Mouse (Mus musculus) liver, embryonic 16.5 days (tissue): ENCODE data around the gene Parva. TPM values are rescaled to one million over a fixed set of nuclear protein-coding genes. Genes with fewer than 3 reads are reported as not detected.

Source experiments
- ATAC-seq: fragments of 200-750 bp; cut with Nextera tagmentation; 2 replicates; pipeline ENCODE4 v1.8.0; 2017; ENCODE audit warnings: low read depth, mild to moderate bottlenecking, moderate number of reproducible peaks, moderate library complexity
- H3K27ac ChIP-seq: fragments of 300-500 bp; sonication (generic); 2 replicates; pipeline ENCODE4 v1.5.1; 2014; ENCODE audit warnings: mild to moderate bottlenecking, low read length
- H3K27me3 ChIP-seq: fragments of 300-500 bp; sonication (generic); 2 replicates; pipeline ENCODE4 v1.6.1; 2014; ENCODE audit warnings: low read depth, low read length, mixed read lengths; ENCODE audit not compliant: control insufficient read depth, insufficient read depth
- H3K36me3 ChIP-seq: fragments of 300-500 bp; sonication (generic); 2 replicates; pipeline ENCODE4 v1.6.1; 2014; ENCODE audit warnings: mild to moderate bottlenecking; ENCODE audit not compliant: control insufficient read depth, insufficient read depth
- H3K4me1 ChIP-seq: fragments of 300-500 bp; sonication (generic); 2 replicates; pipeline ENCODE4 v1.6.1; 2014; ENCODE audit warnings: low read depth, low read length, mixed read lengths; ENCODE audit not compliant: control insufficient read depth
- H3K4me2 ChIP-seq: fragments of 300-500 bp; sonication (generic); 2 replicates; pipeline ENCODE4 v1.6.1; 2014; ENCODE audit warnings: low read depth, low read length, mixed read lengths
- H3K4me3 ChIP-seq: fragments of 300-500 bp; sonication (generic); 2 replicates; pipeline ENCODE4 v1.5.1; 2014; ENCODE audit warnings: low read depth, mild to moderate bottlenecking, low read length
- H3K9ac ChIP-seq: fragments of 300-500 bp; sonication (generic); 2 replicates; pipeline ENCODE4 v1.6.1; 2014; ENCODE audit warnings: low read depth, low read length
- H3K9me3 ChIP-seq: fragments of 300-500 bp; sonication (generic); replicated peaks from 2 replicates; pipeline ENCODE4 v1.6.1; 2016; ENCODE audit warnings: low read length; ENCODE audit not compliant: control insufficient read depth
- WGBS: fragments of 180-500 bp; shearing (Covaris S2); extraction: QIAGEN DNeasy Blood & Tissue Kit; methylation state at CpG from one replicate; pipeline ENCODE4 v1.1.7; 2014; ENCODE audit not compliant: insufficient replicate concordance; 5-methylcytosine and 5-hydroxymethylcytosine counted together
- polyA plus RNA-seq: library from polyadenylated mRNA; unstranded; fragments of >200 nt; fragmentation: Nextera tagmentation; extraction: Ambion mirVana; gene quantifications from 2 replicates; pipeline ENCODE4 v1.2.1, GENCODE M21; 2015

Gene Parva
- polyA plus RNA-seq, 1 experiment from 2014 or later, result 9.2 TPM

DNA sequence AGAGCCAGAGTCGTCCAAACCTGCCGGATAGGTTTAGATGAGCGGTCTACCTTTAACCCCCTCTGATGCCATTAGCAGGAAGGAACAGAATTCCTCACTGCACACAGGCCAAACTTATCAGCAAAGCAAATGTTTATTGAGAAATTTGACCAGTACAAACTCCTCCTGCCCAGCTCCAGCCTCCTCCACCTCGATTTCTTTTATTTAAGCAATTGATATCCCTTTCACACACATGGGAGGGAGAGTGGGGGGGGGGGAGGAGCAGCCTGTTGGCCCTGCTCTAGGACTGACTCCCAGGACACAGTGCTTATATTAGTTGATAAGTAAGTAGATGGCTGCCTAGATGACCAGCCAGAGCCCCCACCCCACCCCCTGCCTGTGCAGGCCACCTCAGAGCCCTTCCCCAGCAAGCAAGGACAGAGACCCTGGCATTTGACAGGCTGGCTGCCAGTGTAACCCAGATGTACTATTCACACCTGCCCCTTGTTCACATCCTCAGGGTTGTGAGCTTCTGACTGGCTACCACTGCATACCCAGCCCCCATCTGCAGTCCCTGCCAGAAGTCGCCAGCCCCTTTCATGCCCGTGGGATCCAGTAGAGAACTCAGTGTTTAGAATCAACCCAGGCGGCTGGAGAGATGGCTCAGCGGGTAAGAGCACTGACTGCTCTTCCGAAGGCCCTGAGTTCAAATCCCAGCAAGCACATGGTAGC lies 71.4 kb downstream of the Parva start:
- no peaks in the 10 kb centered on the region for H3K36me3 ChIP-seq
- H3K4me1 ChIP-seq, result no peaks in the 10 kb centered on the region; the same call in 1 of the 2 replicates
- H3K27ac ChIP-seq, result no peak overlapping the region
- no peak overlapping the region for H3K4me2 ChIP-seq
- H3K27me3 ChIP-seq, result no peaks in the 10 kb centered on the region
- WGBS, result 49% methylated on average over 9 of the region's 9 CpGs
- no peak overlapping the region for H3K4me3 ChIP-seq
- no peak; the same call in 1 of the 2 replicates for ATAC-seq
- no peak overlapping the region for H3K9ac ChIP-seq
- H3K9me3 ChIP-seq, result no peaks in the 10 kb centered on the region

DNA sequence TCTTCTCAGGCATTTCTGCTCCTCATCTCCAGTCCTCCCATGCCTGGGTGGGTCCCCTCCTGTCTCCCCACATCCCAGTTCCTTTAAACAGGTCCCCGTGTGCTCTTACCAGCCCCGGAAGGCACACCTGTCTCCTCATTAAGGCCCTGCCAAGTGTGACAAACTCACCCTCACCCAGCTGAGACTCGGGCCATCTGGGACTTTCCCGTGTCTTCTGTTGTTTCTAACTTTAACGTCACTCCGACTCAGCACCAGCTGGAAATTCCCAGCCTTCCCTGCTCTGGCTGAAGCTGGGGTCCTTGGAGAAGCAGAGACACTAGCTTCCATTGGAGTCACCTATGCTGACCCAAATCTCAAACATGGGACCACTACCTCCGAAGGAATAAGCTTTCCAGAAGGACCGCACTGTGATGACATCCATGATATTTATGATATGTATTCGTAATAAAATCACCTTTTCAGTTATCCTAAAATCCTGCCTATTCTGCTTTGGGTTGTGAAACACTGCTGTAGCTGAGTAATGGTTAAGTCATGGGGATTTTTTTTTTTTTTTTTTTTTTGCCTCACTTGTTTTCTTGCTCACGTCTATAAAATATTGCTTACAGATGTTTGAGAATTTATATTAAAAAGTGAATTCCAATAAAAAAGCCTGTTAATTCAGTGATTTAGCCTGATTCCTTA lies 72.3 kb downstream of the Parva start:
- no peak for ATAC-seq
- H3K4me2 ChIP-seq, result no peak overlapping the region

DNA sequence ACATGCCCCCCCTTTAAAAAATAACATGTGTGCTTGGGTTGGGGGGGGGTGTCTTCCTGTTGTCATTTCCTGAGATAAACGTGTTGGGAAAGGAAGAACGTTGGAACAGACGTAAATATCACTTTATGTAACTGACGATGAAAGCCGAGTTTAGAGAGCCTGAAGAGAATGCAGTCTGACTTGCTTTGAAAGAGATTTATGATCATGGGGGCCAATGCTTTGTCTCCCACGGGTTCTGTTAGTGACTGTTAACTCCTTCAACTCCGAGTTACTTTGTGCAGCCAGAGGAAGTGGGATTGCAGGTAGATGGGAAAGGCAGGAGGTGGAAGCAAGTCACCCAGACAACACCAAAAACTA lies 72.8 kb downstream of the Parva start:
- Histone ChIP-seq H3K9ac (no peak overlapping the region), H3K9me3 (no peaks in the 10 kb centered on the region), H3K27me3 (no peaks in the 10 kb centered on the region), H3K27ac (no peak overlapping the region), H3K36me3 (no peaks in the 10 kb centered on the region), H3K4me3 (no peak overlapping the region), H3K4me1 (no peaks in the 10 kb centered on the region; the same call in 1 of the 2 replicates), H3K4me2 (no peak overlapping the region)
- ATAC-seq, result no peak
- WGBS, result 9% methylated on average over 7 of the region's 7 CpGs

More for the DNA sequence above, 72.3 kb downstream of the Parva start:
- H3K4me1 ChIP-seq, result no peaks in the 10 kb centered on the region; the same call in 1 of the 2 replicates
- H3K27me3 ChIP-seq, result no peaks in the 10 kb centered on the region
- no peak overlapping the region for H3K9ac ChIP-seq
- no peaks in the 10 kb centered on the region for H3K36me3 ChIP-seq
- 41% methylated on average over 10 of the region's 10 CpGs for WGBS
- H3K4me3 ChIP-seq, result no peak overlapping the region
- no peaks in the 10 kb centered on the region for H3K9me3 ChIP-seq
- H3K27ac ChIP-seq, result no peak overlapping the region

DNA sequence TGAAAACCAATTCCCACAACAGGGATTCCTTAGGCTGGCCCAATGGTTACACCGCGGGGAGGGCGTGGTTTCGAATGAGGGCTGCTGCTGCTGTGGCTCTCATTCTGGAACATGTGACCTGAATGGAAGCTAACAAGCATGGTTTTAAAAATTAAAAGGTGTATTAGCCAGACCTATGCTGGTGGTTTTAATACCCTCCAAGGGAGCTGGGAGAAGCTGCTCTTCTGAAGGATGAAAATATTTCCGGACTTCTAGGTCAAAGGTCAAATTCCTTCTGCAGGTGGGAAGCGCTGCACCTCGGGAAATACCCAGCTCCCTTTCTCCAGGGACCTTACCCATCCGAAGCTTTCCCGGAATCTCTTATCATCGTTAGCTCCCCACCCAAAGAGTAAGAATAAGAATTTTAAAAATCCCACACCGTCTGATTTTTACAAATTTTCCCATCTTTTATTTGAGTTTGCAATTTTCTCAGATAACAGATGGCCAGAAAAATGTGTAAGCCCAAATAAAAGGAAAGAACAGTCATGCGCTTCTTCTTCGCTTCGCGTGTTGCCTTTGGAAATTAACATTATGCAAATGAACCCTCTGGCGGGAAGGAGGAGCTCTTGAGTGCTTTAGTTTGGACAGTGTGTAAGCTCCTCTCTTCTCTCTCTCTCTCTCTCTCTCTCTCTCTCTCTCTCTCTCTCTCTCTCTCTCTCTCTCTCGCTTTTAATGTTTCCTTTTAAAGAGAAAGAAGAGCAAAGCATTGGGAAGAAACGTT lies 74.9 kb downstream of the Parva start:
- no peak for ATAC-seq

DNA sequence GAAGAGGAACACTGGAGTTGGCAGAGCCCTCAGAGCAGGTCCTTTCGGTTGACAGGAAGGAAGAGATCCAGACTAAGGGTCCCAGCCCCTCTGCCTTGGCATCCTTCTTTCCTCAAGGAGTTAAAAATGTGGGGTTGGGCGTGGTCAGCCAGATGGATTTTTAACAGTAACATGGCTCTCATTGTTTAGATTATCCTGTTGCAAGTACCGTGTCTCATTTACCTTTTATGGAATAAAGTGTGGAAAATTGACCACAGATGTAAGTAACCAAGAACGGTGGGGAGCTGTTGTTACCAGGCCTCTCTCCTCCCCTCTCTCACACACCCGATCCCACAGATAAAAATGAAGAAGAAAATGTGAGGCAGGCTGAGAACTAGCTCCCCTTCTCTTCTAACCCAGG lies 75.5 kb downstream of the Parva start:
- no peaks in the 10 kb centered on the region; the same call in 1 of the 2 replicates for H3K4me1 ChIP-seq
- no peak overlapping the region for H3K27ac ChIP-seq
- no peak overlapping the region for H3K4me3 ChIP-seq
- WGBS, result 43% methylated on average over 5 of the region's 5 CpGs
- H3K9ac ChIP-seq, result no peak overlapping the region
- ATAC-seq, result no peak
- H3K36me3 ChIP-seq, result no peaks in the 10 kb centered on the region
- no peaks in the 10 kb centered on the region for H3K9me3 ChIP-seq
- H3K4me2 ChIP-seq, result no peak overlapping the region
- H3K27me3 ChIP-seq, result no peaks in the 10 kb centered on the region

More for the DNA sequence above, 74.9 kb downstream of the Parva start:
- no peak overlapping the region for H3K9ac ChIP-seq
- H3K9me3 ChIP-seq, result no peaks in the 10 kb centered on the region
- H3K4me3 ChIP-seq, result no peak overlapping the region
- no peaks in the 10 kb centered on the region for H3K36me3 ChIP-seq
- no peak overlapping the region for H3K4me2 ChIP-seq
- no peak overlapping the region for H3K27ac ChIP-seq
- H3K4me1 ChIP-seq, result no peaks in the 10 kb centered on the region; the same call in 1 of the 2 replicates
- H3K27me3 ChIP-seq, result no peaks in the 10 kb centered on the region
- WGBS, result 45% methylated on average over 18 of the region's 18 CpGs

DNA sequence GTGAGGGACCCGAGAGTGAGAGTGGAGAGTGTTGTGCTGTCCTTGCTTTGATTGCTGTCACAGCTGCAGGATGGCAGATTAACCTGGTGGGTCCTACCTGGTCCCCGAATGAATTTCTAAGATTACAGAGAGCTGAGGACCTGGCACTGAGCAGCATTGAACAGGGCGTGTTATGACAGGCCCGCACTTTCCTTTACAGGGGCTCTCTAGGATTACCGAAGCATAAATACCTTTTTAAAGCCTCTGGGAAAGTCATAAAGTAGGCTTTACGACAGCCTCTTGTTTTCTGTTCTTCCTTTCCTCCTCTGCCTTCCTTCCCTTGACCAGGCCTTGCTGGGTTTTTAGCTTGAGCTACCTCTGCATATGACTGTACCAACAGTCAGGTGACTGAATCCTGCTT lies 76.1 kb downstream of the Parva start:
- Histone ChIP-seq H3K4me3 (no peak overlapping the region), H3K36me3 (no peaks in the 10 kb centered on the region), H3K4me1 (no peaks in the 10 kb centered on the region; the same call in 1 of the 2 replicates), H3K27ac (no peak overlapping the region), H3K9ac (no peak overlapping the region), H3K4me2 (no peak overlapping the region), H3K9me3 (no peaks in the 10 kb centered on the region), H3K27me3 (no peaks in the 10 kb centered on the region)
- 56% methylated on average over 6 of the region's 6 CpGs for WGBS
- ATAC-seq, result no peak

DNA sequence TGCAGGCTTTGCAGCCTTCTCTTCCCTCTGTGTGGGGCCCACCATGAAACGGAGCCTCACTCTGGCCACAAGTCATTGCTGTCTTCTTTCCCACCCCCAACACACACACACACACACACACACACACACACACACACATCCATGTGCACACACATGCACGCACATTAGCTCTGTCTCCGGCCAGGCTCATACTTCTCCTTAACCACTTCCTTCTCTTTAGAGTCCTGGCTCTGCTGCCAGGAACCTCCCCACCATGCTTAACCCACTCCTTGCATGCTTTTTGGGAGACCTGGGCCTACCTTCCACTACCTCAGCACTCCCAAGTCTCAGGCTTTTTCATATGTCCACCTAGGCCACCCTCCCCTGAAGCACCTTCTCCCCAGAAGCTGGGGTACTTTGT lies 76.6 kb downstream of the Parva start:
- H3K27me3 ChIP-seq, result no peaks in the 10 kb centered on the region
- ATAC-seq, result no peak
- H3K4me2 ChIP-seq, result no peak overlapping the region
- no peaks in the 10 kb centered on the region for H3K36me3 ChIP-seq
- H3K4me3 ChIP-seq, result no peak overlapping the region
- no peak overlapping the region for H3K27ac ChIP-seq
- H3K9me3 ChIP-seq, result no peaks in the 10 kb centered on the region
- H3K9ac ChIP-seq, result no peak overlapping the region
- WGBS, result 25% methylated on average over 3 of the region's 3 CpGs
- H3K4me1 ChIP-seq, result no peaks in the 10 kb centered on the region; the same call in 1 of the 2 replicates

DNA sequence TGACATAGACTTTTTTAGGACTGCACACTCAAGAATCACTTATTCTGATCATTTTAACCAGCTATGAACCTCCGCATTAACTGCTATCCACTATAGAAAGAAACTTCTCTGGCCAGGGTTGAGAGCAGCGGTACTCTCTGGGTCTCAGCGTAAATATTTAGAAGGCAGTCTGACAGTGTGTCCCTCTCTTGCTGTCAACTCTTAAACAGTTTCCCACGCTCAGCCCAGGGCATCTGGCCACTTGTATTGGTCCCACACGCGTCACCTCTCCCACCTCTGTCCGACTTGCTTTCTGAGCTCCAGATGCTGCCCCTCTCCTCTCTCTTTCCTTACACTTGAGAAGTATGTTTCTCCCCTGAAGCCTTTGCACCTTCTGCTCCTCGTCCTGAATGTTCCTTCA lies 81.8 kb downstream of the Parva start:
- H3K27ac ChIP-seq, result no peak overlapping the region
- 61% methylated on average over 8 of the region's 8 CpGs for WGBS

More for the DNA sequence above, 81.8 kb downstream of the Parva start:
- no peak; the same call in 1 of the 2 replicates for ATAC-seq
- Histone ChIP-seq H3K4me2 (no peak overlapping the region), H3K9ac (no peak overlapping the region), H3K4me1 (no peaks in the 10 kb centered on the region), H3K36me3 (no peaks in the 10 kb centered on the region), H3K27me3 (no peaks in the 10 kb centered on the region), H3K4me3 (no peak overlapping the region), H3K9me3 (no peaks in the 10 kb centered on the region)
